Mouse (Mus musculus) neural tube, embryonic 12.5 days (tissue): ENCODE measurements at regions not wholly inside any gene's neighbourhood (a gene's known extent, or its start where the extent isn't known, plus 50 kb on each side); places are given as distances from the start of the nearest gene placed in this dataset. TPM values are rescaled to one million over a fixed set of nuclear protein-coding genes. Genes with fewer than 3 reads are reported as not detected.

Experiments used
- ATAC-seq: fragments of 200-750 bp; cut with Nextera tagmentation; 2 replicates; pipeline ENCODE4 v1.8.0; 2017; ENCODE audit warnings: low read depth, mild to moderate bottlenecking, moderate TSS enrichment, moderate library complexity; ENCODE audit not compliant: low FRiP score
- H3K27ac ChIP-seq: fragments of 300-500 bp; sonication (generic); 2 replicates; pipeline ENCODE4 v1.5.1; 2016
- H3K27me3 ChIP-seq: fragments of 300-500 bp; sonication (generic); replicated peaks from 2 replicates; pipeline ENCODE4 v1.6.1; 2016; ENCODE audit warnings: mild to moderate bottlenecking
- H3K36me3 ChIP-seq: fragments of 300-500 bp; sonication (generic); 2 replicates; pipeline ENCODE4 v1.6.1; 2016; ENCODE audit warnings: mild to moderate bottlenecking
- H3K4me1 ChIP-seq: fragments of 300-500 bp; sonication (generic); 2 replicates; pipeline ENCODE4 v1.6.1; 2016
- H3K4me2 ChIP-seq: fragments of 300-500 bp; sonication (generic); replicated peaks from 2 replicates; pipeline ENCODE4 v1.6.1; 2016; ENCODE audit warnings: mild to moderate bottlenecking
- H3K4me3 ChIP-seq: fragments of 300-500 bp; sonication (generic); 2 replicates; pipeline ENCODE4 v1.5.1; 2016
- H3K9ac ChIP-seq: fragments of 300-500 bp; sonication (generic); 2 replicates; pipeline ENCODE4 v1.6.1; 2016; ENCODE audit warnings: mild to moderate bottlenecking
- H3K9me3 ChIP-seq: fragments of 300-500 bp; sonication (generic); 2 replicates; pipeline ENCODE4 v1.6.1; 2016; ENCODE audit warnings: mild to moderate bottlenecking
- WGBS: fragments of 180-500 bp; shearing (Covaris S2); methylation state at CpG from one replicate; pipeline ENCODE4 v1.1.7; 2016; 5-methylcytosine and 5-hydroxymethylcytosine counted together
- microRNA counts: library from miRNA; unstranded; fragments of <30 nt; microRNA quantifications from one replicate; lab custom pipeline; 2017
- microRNA-seq: library from miRNA; unstranded; fragments of <30 nt; microRNA quantifications from one replicate; pipeline ENCODE4, GENCODE M21; 2017

DNA sequence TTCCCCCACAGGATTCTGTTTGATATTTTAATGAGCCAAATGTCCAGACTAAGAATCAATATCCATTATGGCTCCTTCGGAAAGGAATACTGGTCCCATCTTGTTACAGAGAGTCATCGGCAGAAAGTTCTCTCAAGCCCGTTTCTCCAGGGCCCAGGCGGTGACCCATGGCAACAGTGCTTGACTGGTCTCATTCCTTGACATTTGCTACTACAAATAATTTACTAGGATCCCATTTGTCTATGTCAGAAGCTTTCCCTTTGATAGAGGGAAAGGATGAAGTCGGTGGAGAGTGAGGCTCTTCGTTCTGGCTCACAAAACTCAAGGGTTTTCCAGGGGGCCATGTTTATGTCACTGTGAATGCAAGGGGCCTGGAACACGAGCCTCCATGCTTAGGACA lies 52.0 kb upstream of the Gadl1 start:
- no peak overlapping the region for H3K4me2 ChIP-seq
- no peak overlapping the region for H3K27ac ChIP-seq
- H3K4me3 ChIP-seq, result no peak overlapping the region
- H3K9ac ChIP-seq, result no peak overlapping the region
- WGBS, result 69% methylated on average over 7 of the region's 7 CpGs
- no peak for ATAC-seq
- no peaks in the 10 kb centered on the region for H3K36me3 ChIP-seq
- H3K9me3 ChIP-seq, result no peaks in the 10 kb centered on the region
- H3K27me3 ChIP-seq, result no peaks in the 10 kb centered on the region
- no peaks in the 10 kb centered on the region for H3K4me1 ChIP-seq

- no peak overlapping the region for H3K27ac ChIP-seq
- ATAC-seq, result no peak
- H3K9me3 ChIP-seq, result no peaks in the 10 kb centered on the region
- H3K36me3 ChIP-seq, result no peaks in the 10 kb centered on the region
- 82% methylated on average over 3 of the region's 3 CpGs for WGBS
- no peaks in the 10 kb centered on the region for H3K4me1 ChIP-seq
- no peak overlapping the region for H3K9ac ChIP-seq
- no peak overlapping the region for H3K4me2 ChIP-seq
- no peaks in the 10 kb centered on the region for H3K27me3 ChIP-seq
- H3K4me3 ChIP-seq, result no peak overlapping the region
These were observed 50.4 kb upstream of the Gadl1 start for GRCm38 (mm10) chr9:115858848-115859247.

MicroRNA genes in the stretch of these regions (microRNA counts, 519-probe panel; counts per million panel counts)
- 342 counts per million, percentile 67 among the panel's probes with 10 or more counts for microRNA mmu-miR-467h+mmu-miR-669d+mmu-miR-669l (lab: Ali Mortazavi, UCI)

Small RNAs in the stretch of these regions (microRNA-seq; reads per million reads assigned to microRNA genes)
- gene Gm22243 (not detected), gene Gm25510 (not detected), gene Gm26303 (not detected), gene Mir467h (not detected)
